Mouse (Mus musculus) urinary bladder, postnatal 25 days (tissue): ENCODE measurements around the gene Olfr390.

ENCODE experiments used
- DNase-seq: peaks from one replicate; pipeline ENCODE4 v3.0.0; 2022; ENCODE audit warnings: low spot score

The Olfr390 gene

GRCm38 (mm10) chr11:73782664-73783063, at the start of gene Olfr390:
Gene Olfr390, plus strand, starts transcription at chr11:73782964.
- no peak for DNase-seq

- no peak for DNase-seq
These were observed 23.6 kb upstream of the Olfr390 start for GRCm38 (mm10) chr11:73759115-73759514.

- no peak for DNase-seq
These were observed 2.2 kb upstream of the Olfr390 start, which contains the start of gene Olfr389 for GRCm38 (mm10) chr11:73780613-73781012. Gene Olfr389, minus strand, starts transcription at chr11:73780713.

- DNase-seq: no peak
These were observed 20.2 kb downstream of the Olfr390 start, which contains the start of gene Olfr391-ps for GRCm38 (mm10) chr11:73802952-73803351. Gene Olfr391-ps, minus strand, starts transcription at chr11:73803052.

- DNase-seq: no peak
These were observed 34.2 kb downstream of the Olfr390 start, which contains the start of gene Olfr392 for GRCm38 (mm10) chr11:73816949-73817348. Gene Olfr392, minus strand, starts transcription at chr11:73817049.
